Mouse (Mus musculus) spleen, adult 12 weeks (tissue): Measurements from ENCODE around the gene Cd101.

Source experiments
- DNase-seq: peaks from one replicate; pipeline ENCODE4 v3.0.0; 2022; ENCODE audit warnings: low spot score

Cd101 gene

GRCm38 (mm10) chr3:101041997-101042396, 12.6 kb upstream of the Cd101 start:
- DNase-seq: no peak

GRCm38 (mm10) chr3:101037984-101038545, 8.7 kb upstream of the Cd101 start:
- DNase-seq: no peak

- no peak for DNase-seq
These were observed 6.6 kb upstream of the Cd101 start for GRCm38 (mm10) chr3:101036001-101036400.

- DNase-seq: no peak
These were observed 5.2 kb upstream of the Cd101 start for GRCm38 (mm10) chr3:101034509-101034908.

GRCm38 (mm10) chr3:101033644-101034043, 4.3 kb upstream of the Cd101 start:
- no peak for DNase-seq

- no peak for DNase-seq
These were observed 2.2 kb upstream of the Cd101 start for GRCm38 (mm10) chr3:101031456-101032142.

- no peak for DNase-seq
These were observed 1.3 kb upstream of the Cd101 start for GRCm38 (mm10) chr3:101030630-101031029.

- DNase-seq: no peak
These were observed 2.6 kb downstream of the Cd101 start for GRCm38 (mm10) chr3:101026741-101027140.

GRCm38 (mm10) chr3:101022967-101023366, 6.4 kb downstream of the Cd101 start:
- no peak for DNase-seq

- no peak for DNase-seq
These were observed 7.8 kb downstream of the Cd101 start for GRCm38 (mm10) chr3:101021481-101022051.

GRCm38 (mm10) chr3:101021073-101021472, 8.3 kb downstream of the Cd101 start:
- no peak for DNase-seq

- no peak for DNase-seq
These were observed 10.9 kb downstream of the Cd101 start for GRCm38 (mm10) chr3:101018494-101018893.

GRCm38 (mm10) chr3:101016050-101016449, 13.3 kb downstream of the Cd101 start:
- DNase-seq: no peak

- no peak for DNase-seq
These were observed 14.1 kb downstream of the Cd101 start for GRCm38 (mm10) chr3:101015254-101015653.

- DNase-seq: no peak
These were observed 15.8 kb downstream of the Cd101 start for GRCm38 (mm10) chr3:101013536-101013935.

- DNase-seq: no peak
These were observed 16.4 kb downstream of the Cd101 start for GRCm38 (mm10) chr3:101013005-101013404.

GRCm38 (mm10) chr3:101012597-101012996, 16.8 kb downstream of the Cd101 start:
- no peak for DNase-seq

- no peak for DNase-seq
These were observed 17.2 kb downstream of the Cd101 start for GRCm38 (mm10) chr3:101012131-101012571.

GRCm38 (mm10) chr3:101011203-101011600, 18.2 kb downstream of the Cd101 start:
- DNase-seq: no peak

- no peak for DNase-seq
These were observed 18.7 kb downstream of the Cd101 start for GRCm38 (mm10) chr3:101010589-101011202.

- DNase-seq: no peak
These were observed 22.1 kb downstream of the Cd101 start for GRCm38 (mm10) chr3:101007112-101007782.

GRCm38 (mm10) chr3:101005392-101005791, 24.0 kb downstream of the Cd101 start:
- no peak for DNase-seq
